Mouse (Mus musculus) embryonic facial prominence, embryonic 13.5 days (tissue): ENCODE measurements at regions not wholly inside any gene's neighbourhood (a gene's known extent, or its start where the extent isn't known, plus 50 kb on each side); places are given as distances from the start of the nearest gene placed in this dataset.
A peak's percentile ranks its signal among the peaks of the same experiment; 100 is the strongest.

Experiments
- ATAC-seq: fragments of 200-750 bp; cut with Nextera tagmentation; 2 replicates; pipeline ENCODE4 v1.8.0; 2017; ENCODE audit warnings: low read depth; ENCODE audit not compliant: insufficient number of reproducible peaks, insufficient read depth, low FRiP score, low TSS enrichment
- H3K27ac ChIP-seq: fragments of 300-500 bp; sonication (generic); 2 replicates; pipeline ENCODE4 v1.5.1; 2015; ENCODE audit warnings: moderate library complexity, mild to moderate bottlenecking, inconsistent platforms
- H3K27me3 ChIP-seq: fragments of 300-500 bp; sonication (generic); 2 replicates; pipeline ENCODE4 v1.6.1; 2015; ENCODE audit warnings: mild to moderate bottlenecking, inconsistent platforms
- H3K36me3 ChIP-seq: fragments of 300-500 bp; sonication (generic); 2 replicates; pipeline ENCODE4 v1.6.1; 2015; ENCODE audit warnings: mild to moderate bottlenecking, inconsistent platforms
- H3K4me1 ChIP-seq: fragments of 300-500 bp; sonication (generic); 2 replicates; pipeline ENCODE4 v1.6.1; 2015; ENCODE audit warnings: inconsistent platforms
- H3K4me2 ChIP-seq: fragments of 300-500 bp; sonication (generic); 2 replicates; pipeline ENCODE4 v1.6.1; 2015; ENCODE audit warnings: moderate library complexity, mild to moderate bottlenecking, inconsistent platforms
- H3K4me3 ChIP-seq: fragments of 300-500 bp; sonication (generic); 2 replicates; pipeline ENCODE4 v1.5.1; 2015; ENCODE audit warnings: mild to moderate bottlenecking, inconsistent platforms
- H3K9ac ChIP-seq: fragments of 300-500 bp; sonication (generic); 2 replicates; pipeline ENCODE4 v1.6.1; 2015; ENCODE audit warnings: mild to moderate bottlenecking, inconsistent platforms
- H3K9me3 ChIP-seq: fragments of 300-500 bp; sonication (generic); 2 replicates; pipeline ENCODE4 v1.6.1; 2016; ENCODE audit warnings: inconsistent platforms
- WGBS: fragments of 180-500 bp; shearing (Covaris S2); methylation state at CpG from one replicate; pipeline ENCODE4 v1.1.7; 2015; ENCODE audit warnings: mixed read lengths; 5-methylcytosine and 5-hydroxymethylcytosine counted together

- no peak for ATAC-seq
- Histone ChIP-seq H3K9ac (no peak overlapping the region), H3K27me3 (no peaks in the 10 kb centered on the region), H3K27ac (no peak overlapping the region), H3K4me3 (no peak overlapping the region), H3K4me1 (no peaks in the 10 kb centered on the region), H3K36me3 (no peaks in the 10 kb centered on the region), H3K9me3 (no peaks in the 10 kb centered on the region), H3K4me2 (no peak overlapping the region)
- 93% methylated on average over 7 of the region's 7 CpGs for WGBS
Measured at GRCm38 (mm10) chr10:9161597-9161996, 275.7 kb upstream of the Sash1 start.

- H3K4me2 ChIP-seq = no peak overlapping the region
- H3K4me3 ChIP-seq = no peak overlapping the region
- H3K4me1 ChIP-seq = no peaks in the 10 kb centered on the region
- no peaks in the 10 kb centered on the region for H3K36me3 ChIP-seq
- no peak overlapping the region for H3K27ac ChIP-seq
- WGBS = 62% methylated on average over 10 of the region's 10 CpGs
- no peak for ATAC-seq
- no peaks in the 10 kb centered on the region for H3K9me3 ChIP-seq
- H3K27me3 ChIP-seq = no peaks in the 10 kb centered on the region
- no peak overlapping the region for H3K9ac ChIP-seq
Measured at GRCm38 (mm10) chr10:9157299-9158215, 271.7 kb upstream of the Sash1 start.

- Histone ChIP-seq H3K4me3 (no peak overlapping the region), H3K4me2 (no peak overlapping the region), H3K4me1 (no peaks in the 10 kb centered on the region), H3K36me3 (no peaks in the 10 kb centered on the region), H3K9me3 (no peaks in the 10 kb centered on the region), H3K9ac (no peak overlapping the region), H3K27ac (no peak overlapping the region), H3K27me3 (no peaks in the 10 kb centered on the region)
- whole genome bisulfite sequencing = 64% methylated on average over 2 of the region's 2 CpGs
- no peak for ATAC-seq
Measured at GRCm38 (mm10) chr10:9136099-9136498, 250.2 kb upstream of the Sash1 start.

GRCm38 (mm10) chr10:9134293-9135021 is 248.6 kb upstream of the Sash1 start:
- no peak for ATAC-seq
- no peaks in the 10 kb centered on the region for H3K27me3 ChIP-seq

GRCm38 (mm10) chr10:9130061-9130460 is 244.2 kb upstream of the Sash1 start:
- H3K27me3 ChIP-seq = no peaks in the 10 kb centered on the region
- ATAC-seq = no peak
- H3K4me1 ChIP-seq = no peaks in the 10 kb centered on the region
- WGBS = 81% methylated on average over 2 of the region's 2 CpGs
- no peak overlapping the region for H3K4me3 ChIP-seq
- H3K36me3 ChIP-seq = no peaks in the 10 kb centered on the region
- no peak overlapping the region for H3K27ac ChIP-seq
- H3K9ac ChIP-seq = no peak overlapping the region
- H3K9me3 ChIP-seq = no peaks in the 10 kb centered on the region
- no peak overlapping the region for H3K4me2 ChIP-seq

More at GRCm38 (mm10) chr10:9134293-9135021, 248.6 kb upstream of the Sash1 start:
- H3K4me1 ChIP-seq = no peaks in the 10 kb centered on the region
- no peak overlapping the region for H3K4me3 ChIP-seq
- 68% methylated on average over 9 of the region's 9 CpGs for WGBS
- no peak overlapping the region for H3K27ac ChIP-seq
- no peak overlapping the region for H3K9ac ChIP-seq
- no peaks in the 10 kb centered on the region for H3K9me3 ChIP-seq
- no peaks in the 10 kb centered on the region for H3K36me3 ChIP-seq
- H3K4me2 ChIP-seq = no peak overlapping the region

GRCm38 (mm10) chr10:9119249-9119648 is 233.4 kb upstream of the Sash1 start:
- 15% methylated on average over 4 of the region's 4 CpGs for WGBS
- Histone ChIP-seq H3K27me3 (no peaks in the 10 kb centered on the region), H3K27ac (no peak overlapping the region), H3K36me3 (no peaks in the 10 kb centered on the region), H3K4me3 (no peak overlapping the region), H3K4me2 (no peak overlapping the region), H3K9me3 (no peaks in the 10 kb centered on the region), H3K9ac (no peak overlapping the region), H3K4me1 (peaks cover 8% of the 10 kb centered on the region)
- no peak for ATAC-seq

- 0 out of 2 replicates have a peak, but pooled peaks have one; percentile 62 for ATAC-seq
- H3K27me3 ChIP-seq = no peaks in the 10 kb centered on the region
- H3K9me3 ChIP-seq = no peaks in the 10 kb centered on the region
- H3K27ac ChIP-seq = no peak overlapping the region
- 0 out of 2 replicates have a peak overlapping the region, but pooled peaks have one; percentile 16 for H3K9ac ChIP-seq
- no peaks in the 10 kb centered on the region for H3K36me3 ChIP-seq
- 13% methylated on average over 14 of the region's 14 CpGs for WGBS
- peak overlapping the region; percentile 55 for H3K4me2 ChIP-seq
- peak overlapping the region; percentile 33 for H3K4me3 ChIP-seq
- H3K4me1 ChIP-seq = peaks cover 8% of the 10 kb centered on the region
Measured at GRCm38 (mm10) chr10:9117648-9118551, 232.0 kb upstream of the Sash1 start.

GRCm38 (mm10) chr10:9117134-9117533 is 231.3 kb upstream of the Sash1 start:
- Histone ChIP-seq H3K4me1 (peaks cover 8% of the 10 kb centered on the region), H3K36me3 (no peaks in the 10 kb centered on the region), H3K4me2 (peak overlapping the region; percentile 55), H3K27me3 (no peaks in the 10 kb centered on the region), H3K9ac (no peak overlapping the region), H3K27ac (no peak overlapping the region), H3K9me3 (no peaks in the 10 kb centered on the region), H3K4me3 (peak overlapping the region; percentile 33; the same call in 1 of the 2 replicates)
- WGBS = 89% methylated on average over 7 of the region's 7 CpGs
- ATAC-seq = no peak

- H3K27ac ChIP-seq = peak overlapping the region; percentile 39; the same call in 1 of the 2 replicates
- peaks cover 8% of the 10 kb centered on the region for H3K4me1 ChIP-seq
- 74% methylated on average over 5 of the region's 5 CpGs for WGBS
- no peak overlapping the region for H3K4me3 ChIP-seq
- H3K27me3 ChIP-seq = no peaks in the 10 kb centered on the region
- no peak for ATAC-seq
- no peak overlapping the region for H3K9ac ChIP-seq
- H3K9me3 ChIP-seq = no peaks in the 10 kb centered on the region
- no peaks in the 10 kb centered on the region for H3K36me3 ChIP-seq
- no peak overlapping the region for H3K4me2 ChIP-seq
Measured at GRCm38 (mm10) chr10:9113706-9114105, 227.8 kb upstream of the Sash1 start.

- Histone ChIP-seq H3K36me3 (no peaks in the 10 kb centered on the region), H3K4me3 (no peak overlapping the region), H3K27ac (no peak overlapping the region), H3K9ac (no peak overlapping the region), H3K4me2 (no peak overlapping the region), H3K9me3 (no peaks in the 10 kb centered on the region), H3K27me3 (no peaks in the 10 kb centered on the region), H3K4me1 (no peaks in the 10 kb centered on the region)
- WGBS = 85% methylated on average over 3 of the region's 3 CpGs
- no peak for ATAC-seq
Measured at GRCm38 (mm10) chr10:9111051-9111450, 225.2 kb upstream of the Sash1 start.

- no peaks in the 10 kb centered on the region for H3K36me3 ChIP-seq
- H3K9me3 ChIP-seq = no peaks in the 10 kb centered on the region; the same call in 1 of the 2 replicates
- WGBS = 84% methylated on average over 2 of the region's 2 CpGs
- H3K4me1 ChIP-seq = no peaks in the 10 kb centered on the region
- no peak overlapping the region for H3K4me3 ChIP-seq
- no peaks in the 10 kb centered on the region for H3K27me3 ChIP-seq
- no peak for ATAC-seq
- H3K4me2 ChIP-seq = no peak overlapping the region
- H3K27ac ChIP-seq = no peak overlapping the region
- H3K9ac ChIP-seq = no peak overlapping the region
Measured at GRCm38 (mm10) chr10:9096207-9096606, 210.3 kb upstream of the Sash1 start.
